Mouse (Mus musculus) c-Kit-positive CD71-negative TER-119-negative erythroid progenitor cells, embryonic 14.5 days (primary cell): ENCODE results near the gene Mlxipl.

Experiments
- DNase-seq: peaks from one replicate; pipeline ENCODE4 v3.0.0-alpha.2; 2013; ENCODE audit warnings: low read depth

Gene Mlxipl

DNA sequence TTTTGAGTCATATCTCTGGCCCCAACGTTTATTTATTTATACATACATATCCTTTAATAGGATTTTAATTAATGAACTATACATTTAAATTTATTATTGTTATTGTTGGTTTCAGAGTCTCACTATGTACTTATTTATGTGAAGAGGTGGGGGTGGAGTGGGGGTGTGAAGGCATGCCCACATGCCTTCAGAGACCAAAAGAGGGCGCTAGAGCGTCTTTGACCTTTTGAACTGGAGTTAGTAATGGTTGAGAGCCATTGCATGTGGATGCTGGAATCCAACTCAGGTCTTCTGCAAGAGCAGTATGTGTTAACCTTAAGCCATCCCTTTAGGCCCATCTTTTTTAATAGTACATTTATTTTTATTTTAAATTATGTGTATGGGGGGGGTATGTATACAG lies 95.9 kb downstream of the Mlxipl start:
- DNase-seq: peak; percentile 50

DNA sequence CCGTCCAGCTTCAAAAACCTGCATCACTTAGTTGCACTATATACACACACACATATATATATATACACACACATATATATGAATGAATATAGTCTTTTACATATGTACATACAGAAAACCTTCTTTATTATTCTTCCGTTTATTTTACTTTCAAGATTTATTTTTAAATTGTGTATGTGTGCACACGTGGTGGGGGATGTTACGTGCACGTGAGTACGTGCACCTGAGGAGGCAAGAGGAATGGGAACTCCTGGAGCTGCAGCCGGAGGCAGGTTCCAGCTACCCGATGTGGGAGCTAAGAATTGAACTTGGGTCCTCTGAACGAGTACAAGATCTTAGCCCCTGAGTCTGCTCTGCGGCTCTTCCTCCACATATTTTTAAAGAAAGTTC lies 96.5 kb downstream of the Mlxipl start:
- DNase-seq: no peak

DNA sequence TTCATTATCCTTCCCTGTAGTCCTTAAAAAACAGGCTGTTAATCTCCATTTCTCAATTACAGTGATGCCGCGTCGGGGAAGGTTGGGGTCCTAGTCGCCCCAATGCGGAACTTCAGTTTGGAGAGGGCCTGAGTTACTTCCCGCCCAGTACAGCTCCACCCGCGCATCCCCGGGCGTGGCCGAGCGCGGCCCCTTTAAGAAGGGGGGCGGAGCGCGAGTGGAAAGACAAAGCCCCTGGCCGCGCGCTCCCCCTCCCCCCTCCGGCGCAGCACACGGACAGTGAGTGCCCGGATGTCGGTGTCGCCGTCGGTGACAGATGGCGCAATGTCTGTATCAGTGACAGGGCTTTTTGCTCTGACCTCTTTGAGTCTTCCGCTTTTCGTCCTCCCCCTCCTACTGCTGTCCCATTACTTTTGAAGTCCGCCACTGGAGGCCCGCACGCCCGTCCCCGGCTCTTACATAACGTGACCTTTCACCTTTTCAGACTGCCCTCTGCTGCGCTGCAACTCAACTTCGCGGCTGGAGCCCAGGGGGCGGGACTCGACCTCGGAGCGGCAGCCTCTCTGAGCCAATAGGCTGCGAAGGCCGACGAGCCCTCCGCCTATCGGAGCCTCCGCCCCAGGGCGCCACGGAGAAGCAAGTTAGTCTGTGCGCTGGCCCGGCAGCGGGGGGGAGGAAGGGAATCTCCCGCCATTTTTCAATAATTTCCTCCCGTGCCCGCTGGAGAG lies 97.1 kb downstream of the Mlxipl start, which contains the start of gene Baz1b:
Baz1b (plus strand) TSS at position 644 of the 728 bp plus-strand sequence.
- DNase-seq: peak; percentile 95

DNA sequence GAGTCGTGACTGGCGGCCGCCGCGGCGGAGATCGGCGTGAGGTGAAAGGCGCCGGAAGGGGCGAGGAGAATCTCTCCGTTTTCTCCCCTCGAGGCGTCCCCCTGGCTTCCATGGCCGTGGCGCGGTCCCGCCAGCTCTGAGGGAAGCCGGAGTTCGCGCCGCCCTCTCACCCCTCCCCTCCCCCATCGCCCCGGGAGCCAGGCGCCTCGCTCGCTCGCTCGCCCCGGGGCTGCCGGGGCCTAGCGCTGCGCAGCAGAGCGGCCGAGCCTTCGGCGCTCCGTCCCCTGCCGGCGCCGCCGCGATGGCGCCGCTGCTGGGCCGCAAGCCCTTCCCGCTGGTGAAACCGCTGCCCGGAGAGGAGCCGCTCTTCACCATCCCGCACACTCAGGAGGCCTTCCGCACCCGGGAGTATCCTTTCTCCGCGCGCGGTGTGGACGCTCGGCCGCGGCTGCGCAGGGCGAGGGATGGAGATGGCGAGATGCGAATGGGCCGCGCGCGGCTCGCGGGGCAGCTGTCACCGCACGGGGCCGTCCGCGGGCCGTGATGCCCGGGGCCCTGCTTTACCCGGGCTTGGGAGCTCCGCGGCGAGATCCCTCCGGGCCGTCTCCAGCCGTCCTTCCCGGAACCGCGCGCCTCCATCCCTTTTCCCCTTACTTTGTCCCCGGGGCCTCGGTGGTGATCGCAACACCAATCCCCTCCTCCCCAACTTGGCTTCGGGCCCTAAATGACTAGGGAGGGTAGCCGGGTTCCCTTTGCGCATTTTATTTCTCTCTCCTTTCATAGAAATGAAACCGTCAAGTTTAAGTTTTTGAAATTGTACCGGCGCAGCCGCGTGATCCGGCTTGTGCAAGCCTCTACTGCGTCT lies 97.9 kb downstream of the Mlxipl start:
- DNase-seq: peak; percentile 49
